Mouse (Mus musculus) megakaryocyte-erythroid progenitor cell, adult 5-6 weeks (primary cell): ENCODE results near the gene Rxrb. TPM values are rescaled to one million over a fixed set of nuclear protein-coding genes. Genes with fewer than 3 reads are reported as not detected.
"Not testable (repeated sequence)": the region's sequence is repeated elsewhere in the genome, so short reads cannot be mapped to it uniquely, and the experiment has no call there.

Experiments
- ATAC-seq: replicated peaks from 2 replicates; pipeline ENCODE4 v1.8.0; 2016; ENCODE audit warnings: mild to moderate bottlenecking, inconsistent platforms; ENCODE audit not compliant: severe bottlenecking, poor library complexity, low FRiP score, low TSS enrichment
- total RNA-seq, 2 experiments: library from RNA; stranded (forward) in 1 of 2; stranded (reverse) in 1 of 2; fragments of 200-1000, 215-1000 nt in 1 of 2; fragments of >200 nt in 1 of 2; fragmentation: Nextera tagmentation in 1 of 2; gene quantifications; 2 replicates each; pipeline ENCODE4 v1.2.3; 2014 to 2017

The Rxrb gene
- total RNA-seq (2014; fragmentation: Nextera tagmentation) (49.6 and 58.9 TPM in 2 replicates), total RNA-seq (2017) (31.4 and 33.3 TPM in 2 replicates)

DNA sequence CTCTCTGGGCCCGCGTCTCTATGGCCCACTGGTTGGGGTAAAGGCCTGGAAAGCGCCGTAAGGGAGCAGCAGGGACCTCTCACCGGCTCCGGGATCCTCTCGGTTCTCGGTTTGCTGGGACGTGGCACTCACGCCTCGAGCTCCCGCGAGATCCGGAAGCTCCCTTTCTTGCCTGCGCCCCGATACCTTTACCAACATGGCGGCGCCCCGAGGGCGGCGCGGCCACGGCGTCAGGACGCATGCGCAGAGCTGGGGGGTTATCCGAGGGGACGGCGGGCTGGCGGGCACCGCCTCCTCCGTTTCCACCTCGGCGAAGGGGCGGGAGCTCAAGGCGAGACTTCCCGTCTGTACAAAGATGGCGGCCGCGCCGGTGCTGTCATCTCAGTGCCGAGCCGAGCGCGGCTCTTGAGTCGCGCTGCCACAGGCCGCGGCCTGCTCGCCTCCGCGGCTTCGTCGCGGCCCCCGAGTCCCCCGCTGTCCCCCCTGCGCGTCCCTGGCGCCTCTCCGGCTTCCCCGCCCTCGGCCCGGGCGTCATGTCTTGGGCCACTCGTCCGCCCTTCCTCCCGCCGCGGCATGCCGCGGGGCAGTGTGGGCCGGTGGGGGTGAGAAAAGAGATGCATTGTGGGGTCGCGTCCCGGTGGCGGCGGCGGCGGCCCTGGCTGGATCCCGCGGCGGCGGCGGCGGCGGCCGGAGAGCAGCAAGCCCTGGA is at the start of gene Rxrb, which contains the start of gene Slc39a7:
Rxrb (plus strand) TSS at position 348 of the 709 bp plus-strand sequence.
Slc39a7 (minus strand) TSS at position 218 of the 709 bp plus-strand sequence.
- ATAC-seq = peak; percentile 59

- not testable (repeated sequence) for ATAC-seq
Observed at GRCm38 (mm10) chr17:33982136-33982535, 49.5 kb upstream of the Rxrb start.

DNA sequence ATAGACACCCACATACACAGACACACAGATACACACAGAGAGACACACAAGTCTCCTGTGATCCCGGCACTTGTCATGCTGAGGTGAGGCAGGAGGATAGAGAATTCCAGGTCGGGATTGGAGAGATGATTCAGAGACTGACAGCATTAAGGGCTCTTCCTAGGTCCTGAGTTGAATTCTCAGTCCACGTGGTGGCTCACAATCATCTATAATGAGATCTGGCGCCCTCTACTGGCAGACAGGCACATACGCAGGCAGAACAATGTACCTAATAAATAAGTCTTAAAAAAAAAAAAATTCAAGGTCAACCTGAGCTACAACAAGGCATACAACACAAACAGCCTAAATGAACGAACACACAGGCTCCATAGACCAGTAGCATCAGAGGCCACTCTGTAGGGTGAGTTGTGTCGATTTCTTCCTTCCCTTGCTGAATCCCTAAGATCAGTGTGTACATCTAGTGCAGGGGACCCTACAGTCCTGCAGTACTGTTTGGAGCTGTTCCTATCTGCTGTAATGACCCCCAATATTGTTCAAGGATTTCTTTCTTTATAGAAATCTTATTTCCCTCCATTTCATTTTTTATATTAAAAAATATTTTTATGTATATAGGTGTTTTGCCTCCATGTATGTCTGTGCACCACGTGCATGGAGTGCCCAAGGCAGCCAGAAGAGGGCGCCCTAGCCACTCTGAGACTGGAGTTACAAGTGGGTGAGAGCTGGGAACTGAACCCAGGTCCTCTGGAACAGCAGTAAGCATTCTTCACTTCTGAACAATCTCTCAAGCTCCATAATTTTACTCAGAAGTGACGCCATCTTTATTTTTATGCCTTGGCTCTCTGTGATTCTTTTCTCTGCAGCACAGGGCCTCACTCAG is 39.6 kb upstream of the Rxrb start:
- peak; percentile 73 for ATAC-seq

GRCm38 (mm10) chr17:33994959-33995358 is 36.7 kb upstream of the Rxrb start:
- ATAC-seq = no peak

DNA sequence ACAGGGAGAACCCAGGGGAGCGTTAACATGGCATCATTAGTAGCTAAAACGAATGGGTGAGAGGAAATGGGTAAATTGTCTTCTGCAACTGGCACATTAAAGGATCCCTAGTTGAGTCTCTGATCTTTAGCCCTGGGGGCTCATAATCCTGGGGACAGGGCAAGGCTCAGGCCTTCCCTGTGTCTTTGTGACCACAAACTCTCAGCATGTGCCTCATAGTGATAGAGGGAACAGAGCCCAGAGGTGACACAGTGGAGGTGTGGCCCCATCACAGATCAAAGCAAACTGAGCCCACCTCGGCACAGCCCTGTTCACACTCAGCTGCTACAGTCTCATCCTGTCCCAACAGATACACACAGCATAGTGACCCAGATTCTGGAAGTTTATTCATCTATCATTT is 36.0 kb upstream of the Rxrb start:
- no peak for ATAC-seq

DNA sequence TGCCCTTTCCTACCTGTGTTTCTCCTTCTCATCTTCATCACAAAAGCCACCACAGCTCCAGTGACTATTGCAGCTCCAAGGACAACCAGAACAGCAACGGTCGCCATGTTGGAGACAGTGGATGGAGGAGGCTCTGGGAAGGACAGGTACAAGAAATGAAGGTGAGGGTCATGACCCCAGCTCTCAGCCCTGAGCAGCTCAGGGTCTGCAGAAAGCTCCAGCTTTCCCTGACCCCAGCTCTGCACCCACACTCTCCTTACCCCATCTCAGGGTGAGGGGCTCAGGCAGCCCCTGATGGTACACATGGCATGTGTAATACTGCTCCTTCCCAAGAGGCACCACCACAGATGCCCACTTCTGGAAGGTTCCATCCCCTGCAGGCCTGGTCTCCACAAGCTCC is 34.6 kb upstream of the Rxrb start:
- not testable (repeated sequence) for ATAC-seq

GRCm38 (mm10) chr17:33998697-33999096 is 32.9 kb upstream of the Rxrb start:
- ATAC-seq = not testable (repeated sequence)

DNA sequence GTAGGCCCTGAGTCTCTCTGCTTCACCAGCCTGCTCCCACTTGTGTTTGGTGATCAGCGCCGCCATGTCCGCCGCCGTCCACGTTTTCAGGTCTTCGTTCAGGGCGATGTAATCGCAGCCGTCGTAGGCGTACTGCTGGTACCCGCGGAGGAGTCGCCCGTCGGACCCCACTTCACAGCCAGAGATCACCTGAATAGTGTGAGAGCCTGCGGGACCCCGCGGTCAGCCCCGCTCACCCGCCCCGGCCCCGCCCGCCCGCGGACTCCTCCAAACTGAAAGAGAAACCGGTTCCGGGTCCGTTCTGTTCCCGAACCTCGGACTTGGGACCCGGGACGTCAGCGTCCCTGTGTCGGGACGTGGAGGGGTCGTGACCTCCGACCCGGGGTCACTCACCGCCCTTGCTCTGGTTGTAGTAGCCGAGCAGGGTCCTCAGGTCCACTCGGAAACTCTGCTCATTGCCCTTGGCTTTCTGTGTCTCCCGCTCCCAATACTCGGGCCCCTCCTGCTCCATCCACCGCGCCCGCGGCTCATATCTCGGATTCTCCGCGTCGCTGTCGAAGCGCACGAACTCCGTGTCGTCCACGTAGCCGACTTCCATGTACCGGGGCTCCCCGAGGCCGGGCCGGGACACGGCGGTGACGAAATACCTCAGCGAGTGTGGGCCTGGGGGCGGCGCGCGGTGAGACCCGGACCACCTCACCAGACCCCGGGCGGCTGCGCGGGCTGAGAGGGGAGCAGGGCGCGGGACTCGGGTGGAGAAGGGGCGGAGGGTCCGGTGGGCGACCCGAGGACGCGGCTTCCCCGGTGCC is 32.1 kb upstream of the Rxrb start:
- ATAC-seq = no peak

DNA sequence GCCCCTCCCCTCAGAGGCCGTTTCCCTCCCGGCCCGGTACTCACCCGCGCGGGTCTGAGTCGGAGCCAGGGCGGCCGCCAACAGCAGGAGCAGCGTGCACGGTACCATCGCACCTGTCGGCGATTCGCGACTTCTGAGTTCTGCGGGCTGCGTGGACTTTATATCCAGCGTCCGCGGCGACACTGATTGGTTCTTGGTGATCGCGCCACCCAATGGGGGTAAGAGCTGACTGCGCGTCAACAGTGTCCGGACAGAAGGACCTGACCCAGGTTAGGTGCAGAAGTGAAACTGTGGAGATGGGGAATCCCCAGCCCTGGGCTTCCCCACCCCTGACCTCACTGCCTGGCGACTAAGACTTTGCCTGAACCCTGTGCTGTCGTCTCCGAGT is 31.5 kb upstream of the Rxrb start, which contains the start of gene H2-K1:
H2-K1 (minus strand) TSS at position 198 of the 388 bp plus-strand sequence.
- ATAC-seq = peak; percentile 96

- not testable (repeated sequence) for ATAC-seq
Observed at GRCm38 (mm10) chr17:34000796-34001195, 30.8 kb upstream of the Rxrb start.

- ATAC-seq = no peak
Observed at GRCm38 (mm10) chr17:34003426-34003825, 28.2 kb upstream of the Rxrb start.

- no peak for ATAC-seq
Observed at GRCm38 (mm10) chr17:34006570-34006969, 25.0 kb upstream of the Rxrb start.

DNA sequence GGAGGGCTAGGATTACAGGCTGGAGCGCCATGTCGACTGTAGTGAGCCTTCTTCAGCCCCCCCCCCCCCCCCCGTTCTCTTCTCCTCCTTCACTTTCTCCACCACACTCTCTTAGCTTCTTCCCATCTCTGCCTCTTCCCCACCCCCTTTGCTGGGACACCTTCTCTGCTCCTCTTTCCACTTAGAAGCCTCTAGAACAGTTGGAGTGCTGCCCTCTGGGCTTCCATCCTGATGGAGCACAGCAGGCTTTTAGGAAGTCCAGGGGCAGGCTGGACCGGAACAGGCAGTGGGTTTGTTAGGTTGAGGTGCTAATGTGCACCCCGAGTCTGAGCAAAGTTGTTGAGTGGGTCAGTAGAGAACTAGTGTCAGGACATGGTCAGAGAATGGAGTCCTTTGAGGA is 21.5 kb upstream of the Rxrb start:
- no peak for ATAC-seq

DNA sequence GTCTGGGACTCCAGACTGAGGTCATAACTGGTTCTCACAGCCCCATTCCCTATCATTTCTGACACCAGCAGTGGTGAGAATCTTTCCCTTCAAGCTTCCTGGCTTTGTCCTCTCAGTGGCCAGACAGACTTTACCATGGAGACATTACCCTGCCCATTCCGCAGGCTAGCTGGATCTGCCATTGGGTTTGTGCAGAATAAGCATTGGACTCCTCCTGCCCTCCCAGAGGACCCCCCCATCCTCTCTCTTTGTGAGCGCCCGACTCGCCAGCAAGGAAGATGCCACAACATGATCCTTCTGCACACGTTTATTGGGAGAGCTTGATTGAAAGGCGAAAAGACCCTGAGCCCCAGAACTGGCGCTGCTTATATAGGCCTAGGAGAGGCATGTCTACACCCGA is 18.2 kb upstream of the Rxrb start:
- ATAC-seq = no peak

DNA sequence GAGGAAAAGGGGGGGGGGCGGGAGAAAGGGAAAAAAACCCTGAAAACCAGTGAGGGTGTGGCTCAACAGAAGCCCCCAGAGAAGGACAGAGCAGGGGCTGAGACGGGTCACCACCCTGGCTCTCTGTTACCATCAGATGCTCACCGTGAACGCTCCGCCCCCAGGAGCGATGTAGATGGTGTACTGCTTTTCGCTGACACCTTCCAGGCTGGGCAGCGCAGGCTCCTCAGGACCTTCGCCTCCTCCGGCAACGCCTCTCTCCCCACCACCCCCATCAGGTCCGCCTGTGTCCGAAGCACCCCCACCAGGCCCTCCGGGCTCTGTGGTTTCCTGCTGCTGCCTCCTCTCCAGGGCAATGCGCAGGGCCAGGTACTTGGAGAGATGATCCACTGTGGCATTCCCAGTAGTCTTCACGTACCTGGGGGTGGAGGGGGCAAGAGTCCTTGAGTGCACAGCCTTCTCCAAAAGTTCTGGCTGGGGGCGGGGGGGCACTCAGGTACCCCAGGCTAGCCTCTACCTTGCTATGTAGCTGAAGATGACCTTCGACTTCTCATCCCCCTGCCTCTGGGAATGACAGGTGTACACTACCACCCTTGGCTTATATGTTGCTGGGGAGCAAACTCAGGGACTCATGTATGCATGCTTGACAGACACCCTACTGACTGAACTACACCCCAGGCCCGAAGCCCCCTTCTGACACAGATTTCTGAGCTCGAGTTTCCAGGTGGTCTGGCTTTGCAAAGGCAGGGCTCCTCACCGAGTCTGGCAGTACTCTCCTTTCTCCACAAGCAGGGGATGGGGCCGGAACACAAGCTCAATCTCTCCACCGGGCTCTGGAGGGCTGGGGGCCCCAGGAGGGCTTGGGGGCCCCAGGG is 9.8 kb upstream of the Rxrb start:
- ATAC-seq = no peak

- ATAC-seq = no peak
Observed at GRCm38 (mm10) chr17:34022414-34022783, 9.2 kb upstream of the Rxrb start.

DNA sequence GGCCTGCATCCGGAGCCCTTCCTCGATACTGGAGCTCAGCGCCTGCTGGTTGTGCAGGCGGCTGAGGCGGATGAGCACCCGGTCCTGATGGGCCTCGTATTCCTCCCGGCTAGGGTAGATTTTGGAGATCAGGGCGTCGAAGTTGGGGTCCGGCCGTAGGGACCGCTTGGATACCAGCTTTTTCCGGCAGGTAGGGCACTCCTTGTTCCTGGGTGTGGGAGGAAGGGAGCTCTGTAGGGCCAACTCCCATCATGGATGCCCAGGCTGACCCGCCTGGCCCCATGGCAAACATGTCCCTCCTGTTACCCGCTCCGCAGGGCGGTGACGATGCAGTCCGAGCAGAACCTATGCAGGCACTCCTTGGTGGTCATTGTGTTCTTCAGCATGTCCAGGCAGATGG is 8.6 kb upstream of the Rxrb start:
- ATAC-seq = no peak

DNA sequence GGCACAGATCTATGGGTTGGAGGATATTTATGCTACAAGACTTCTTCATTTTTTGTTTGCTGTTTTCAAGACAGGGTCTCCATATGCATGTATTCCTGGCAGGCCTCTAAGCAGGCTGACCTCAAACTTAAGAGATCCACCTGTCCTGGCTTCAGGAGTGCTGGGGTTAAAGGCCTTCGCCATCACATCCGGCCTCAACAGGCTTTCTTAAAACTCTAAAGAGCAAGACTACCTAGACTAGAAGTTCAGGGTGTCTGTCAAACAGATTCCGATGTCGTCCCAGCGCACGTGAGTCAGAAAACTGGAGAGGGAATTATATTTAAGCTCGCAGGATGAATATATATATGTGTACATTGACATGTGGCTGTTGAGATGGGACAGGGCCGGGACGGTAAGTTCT is 7.9 kb upstream of the Rxrb start:
- no peak for ATAC-seq

DNA sequence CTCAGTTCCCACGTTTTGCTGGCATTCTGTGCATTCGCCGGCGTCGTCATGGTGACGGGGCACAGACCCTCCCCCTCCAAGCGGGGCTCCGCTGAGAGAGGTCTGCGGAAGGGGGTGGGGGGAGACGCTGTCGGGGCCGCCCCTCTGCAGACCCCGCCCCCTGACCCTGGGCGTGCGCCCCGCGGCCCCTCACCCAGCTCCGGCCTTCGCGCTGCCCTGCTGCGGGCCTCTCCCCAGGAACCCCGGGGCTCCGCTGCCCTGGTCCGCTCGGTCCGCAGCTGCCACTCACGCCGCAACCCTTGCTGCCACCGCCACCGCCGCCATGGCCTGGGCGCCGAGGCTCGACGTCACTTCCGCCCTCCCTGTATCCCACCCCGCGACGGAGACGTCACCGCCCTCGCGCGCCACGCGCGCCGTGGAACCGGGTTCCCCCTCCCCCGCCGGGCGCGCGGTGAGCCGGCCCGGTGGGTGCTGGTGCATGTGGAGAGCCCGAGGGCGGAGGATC is 7.2 kb upstream of the Rxrb start, which contains the start of gene Ring1:
Ring1 (minus strand) TSS at position 364 of the 505 bp plus-strand sequence.
- peak; percentile 17; the same call in 1 of the 2 replicates for ATAC-seq
